Comparison of ENCODE assay signal across 8 mouse cellular contexts in genomic region chr10:37047661-37048098, GRCm38 (mm10).
DNase-seq lines count a peak whose midpoint lies in the region; ATAC-seq and TF ChIP-seq lines count a peak whose summit lies in the region.
"Had no signal": no experiment of that assay in that cellular context is flagged by ENCODE, and none has a peak within 500 bp of the region (broad histone marks: within the 10 kb centered on the region; RNA-seq: fewer than 3 reads in every experiment).

No protein-coding gene starts in this region.

- WGBS in lung, adult 2 months = 69% methylated on average over 8 of the region's 8 CpGs
- WGBS in forebrain, embryonic 13.5 days = 85% methylated on average over 8 of the region's 8 CpGs

- no peaks in the 10 kb centered on the region for H3K27me3 ChIP-seq in forebrain, embryonic 13.5 days

- no peak overlapping the region for H3K9ac ChIP-seq in forebrain, embryonic 13.5 days

- no peaks in the 10 kb centered on the region for H3K9me3 ChIP-seq in forebrain, embryonic 13.5 days (replicated peaks)

- TF ChIP-seq CTCF in lung, adult 2 months (IDR thresholded peaks at IDR 0.05; ENCODE audit: insufficient read depth, low read length) = no peak
- no peak for TF ChIP-seq CTCF in embryonic fibroblast, embryonic 13.5 days (IDR thresholded peaks at IDR 0.05; ENCODE audit: borderline replicate concordance, insufficient read depth, low read length)

- ATAC-seq in forebrain, embryonic 13.5 days = no peak

- no peak for TF ChIP-seq POLR2A in lung, adult 2 months (IDR thresholded peaks at IDR 0.05; ENCODE audit: borderline replicate concordance, extremely low read depth, low read depth, low read length)
- no peak for TF ChIP-seq POLR2A in embryonic fibroblast, embryonic 13.5 days (IDR thresholded peaks at IDR 0.05; ENCODE audit: low read depth, low read length)

- intact Hi-C loops in heart, postnatal 25 days (cut with DNase I) = no loop called here

- H3K4me3 ChIP-seq in lung, adult 2 months (replicated peaks; ENCODE audit: extremely low read depth, low read depth, low read length) = no peak overlapping the region
- H3K4me3 ChIP-seq in embryonic fibroblast, embryonic 13.5 days (ENCODE audit: insufficient read depth, low read length) = no peak overlapping the region
- H3K4me3 ChIP-seq in forebrain, embryonic 13.5 days = no peak overlapping the region
- H3K4me3 ChIP-seq: myocyte had no signal

- H3K4me1 ChIP-seq in lung, adult 2 months (ENCODE audit: control insufficient read depth, insufficient read depth, low read length) = no peaks in the 10 kb centered on the region
- peaks cover 14% of the 10 kb centered on the region for H3K4me1 ChIP-seq in embryonic fibroblast, embryonic 13.5 days (ENCODE audit: control insufficient read depth, insufficient read depth, low read length)
- no peaks in the 10 kb centered on the region for H3K4me1 ChIP-seq in forebrain, embryonic 13.5 days

- H3K27ac ChIP-seq in embryonic fibroblast, embryonic 13.5 days (ENCODE audit: insufficient read depth, low read length) = peak overlapping the region; percentile 98
- H3K27ac ChIP-seq in forebrain, embryonic 13.5 days = no peak overlapping the region

- no peaks in the 10 kb centered on the region for H3K36me3 ChIP-seq in forebrain, embryonic 13.5 days (ENCODE audit: poor library complexity, severe bottlenecking)

- no peak overlapping the region for H3K4me2 ChIP-seq in forebrain, embryonic 13.5 days

- DNase-seq in lung, adult 18-20 months = peak; percentile 3 to 7
- no peak for DNase-seq in lung, adult 2 months
- peak; percentile 32 for DNase-seq in heart, postnatal 25 days (ENCODE audit: low spot score)
- DNase-seq in right cerebral cortex, postnatal 4 days = peak; percentile 6
- no peak for DNase-seq in retina, embryonic 14.5 days (ENCODE audit: low spot score)

Comparison
In these comparisons a context has a peak if more than half of its experiments do, and no peak if none do; other contexts are left out.
1. DNase-seq: peak in lung, adult 18-20 months (2 of 2), heart, postnatal 25 days (single experiment) and right cerebral cortex, postnatal 4 days (single experiment); none in lung, adult 2 months (single experiment) and retina, embryonic 14.5 days (single experiment).